ENCODE assay signal across 17 mouse cellular contexts in the genomic region with DNA sequence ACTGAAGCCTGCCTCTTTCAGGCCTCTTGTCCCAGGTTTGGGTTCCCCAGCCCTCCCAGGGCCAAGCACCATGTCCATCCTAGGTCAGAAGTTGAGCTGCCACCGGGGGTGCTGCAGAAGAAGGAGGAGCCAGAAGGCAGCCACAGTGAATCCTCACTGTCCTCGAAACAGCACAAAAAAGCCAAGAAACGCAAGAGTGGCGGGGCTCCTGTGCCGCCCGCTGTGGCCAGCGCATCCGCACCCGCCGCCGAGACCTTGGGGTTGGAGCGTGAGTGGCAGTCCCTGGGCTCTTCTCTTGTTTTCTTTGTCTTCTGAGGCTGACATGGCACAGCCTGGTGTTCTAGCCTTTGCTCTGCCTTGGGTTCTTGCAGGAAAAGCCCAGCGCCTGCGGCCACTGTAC. TPM values are rescaled to one million over a fixed set of nuclear protein-coding genes. Genes with fewer than 3 reads are reported as not detected.
"Had no signal": no experiment of that assay in that cellular context is flagged by ENCODE, and none has a peak within 500 bp of the region (broad histone marks: within the 10 kb centered on the region; RNA-seq: fewer than 3 reads in every experiment).

No protein-coding gene starts in this region.

- ATAC-seq: liver, embryonic 12.5 days had no signal

- H3K4me2 ChIP-seq: limb, embryonic 15.5 days; liver, embryonic 12.5 days; lung, embryonic 14.5 days; neural tube, embryonic 13.5 days had no signal

- H3K9ac ChIP-seq: limb, embryonic 15.5 days; liver, embryonic 12.5 days; lung, embryonic 14.5 days; neural tube, embryonic 13.5 days had no signal

- DNase-seq: kidney, adult 11 months; kidney, adult 9 months; kidney, postnatal 36 days; layer of hippocampus, adult 9-11 months; layer of hippocampus, postnatal 36 days; lung, embryonic 14.5 days; lung, postnatal 10 days; midbrain, embryonic 14.5 days; right cerebral cortex, postnatal 14 days had no signal

- H3K27ac ChIP-seq: kidney, postnatal 0 days; limb, embryonic 15.5 days; liver, embryonic 12.5 days; midbrain, embryonic 10.5 days; neural tube, embryonic 13.5 days; stomach, postnatal 0 days had no signal

- H3K27me3 ChIP-seq: limb, embryonic 15.5 days; liver, embryonic 12.5 days; neural tube, embryonic 13.5 days had no signal

- H3K9me3 ChIP-seq: limb, embryonic 15.5 days; liver, embryonic 12.5 days; midbrain, embryonic 10.5 days; neural tube, embryonic 13.5 days had no signal

- H3K4me3 ChIP-seq: limb, embryonic 15.5 days; liver, embryonic 12.5 days; midbrain, embryonic 10.5 days; myocyte; neural tube, embryonic 13.5 days had no signal

RNA-seq across cellular contexts. Expression of gene 4933405L10Rik, which starts 1.9 kb away (rescaled TPM):
- polyA plus RNA-seq: liver, embryonic 16.5 days; lung, embryonic 14.5 days; midbrain, embryonic 10.5 days; neural tube, embryonic 13.5 days had no signal
